Mouse (Mus musculus) E14TG2a.4 (cell line): Measurements from ENCODE around the gene Man1c1.

Source experiments
- CTCF ChIP-seq: conservative IDR thresholded peaks from 2 replicates; pipeline ENCODE4 v1.5.1; 2014; ENCODE audit warnings: low read length
- NANOG ChIP-seq: IDR thresholded peaks from 2 replicates; pipeline ENCODE4 v1.6.1; 2014; ENCODE audit warnings: borderline replicate concordance, low read length, mixed read lengths
- POU5F1 ChIP-seq: IDR thresholded peaks from 2 replicates; pipeline ENCODE4 v1.6.1; 2014; ENCODE audit warnings: low read length, borderline replicate concordance

DNA sequence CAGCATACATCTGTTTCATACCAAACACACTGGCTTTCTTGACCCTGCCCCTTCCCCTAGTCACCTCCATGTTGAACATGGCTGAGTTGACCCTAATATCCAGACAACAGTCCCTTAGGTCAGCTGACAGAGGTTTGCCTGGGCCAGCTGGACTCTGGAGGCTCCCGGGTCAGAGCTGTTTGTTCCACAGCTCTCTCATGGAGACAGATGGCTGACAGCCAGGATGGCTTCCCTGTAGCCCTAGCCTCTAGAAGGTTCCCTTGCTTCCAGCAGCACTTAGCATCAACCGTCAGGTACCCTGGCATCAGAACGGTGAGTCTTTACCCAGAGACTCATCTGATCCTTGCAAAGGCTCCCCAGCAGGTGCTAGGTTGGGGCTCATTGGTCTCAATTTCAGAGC lies 93.5 kb downstream of the Man1c1 start:
- no peak for TF ChIP-seq CTCF
- no peak for TF ChIP-seq POU5F1
- TF ChIP-seq NANOG: no peak
